Mouse (Mus musculus) kidney, adult 2 months (tissue): Measurements from ENCODE around the gene Il21.

Experiments
- CTCF ChIP-seq: fragments of 200-500 bp; conservative IDR thresholded peaks from 2 replicates; pipeline ENCODE4 v1.5.1; 2011; ENCODE audit warnings: low read depth, mild to moderate bottlenecking, control low read depth, low read length, moderate library complexity, mixed read lengths; ENCODE audit not compliant: insufficient read depth, insufficient read length
- POLR2A ChIP-seq: fragments of 200-500 bp; IDR thresholded peaks from one replicate; pipeline ENCODE4 v1.6.1; 2011; ENCODE audit warnings: low read depth, low read length, control low read depth

- TF ChIP-seq CTCF: no peak
- no peak for TF ChIP-seq POLR2A
These were observed 40.5 kb downstream of the Il21 start for GRCm38 (mm10) chr3:37191953-37192352.
